Mouse (Mus musculus): Measurements from ENCODE around the gene Mkln1. TPM values are rescaled to one million over a fixed set of nuclear protein-coding genes. Genes with fewer than 3 reads are reported as not detected.

Mkln1 gene
- 143 and 153 TPM in 2 replicates for polyA plus RNA-seq (2011; ENCODE audit: insufficient read depth, insufficient read length, low read depth, missing spikeins)

DNA sequence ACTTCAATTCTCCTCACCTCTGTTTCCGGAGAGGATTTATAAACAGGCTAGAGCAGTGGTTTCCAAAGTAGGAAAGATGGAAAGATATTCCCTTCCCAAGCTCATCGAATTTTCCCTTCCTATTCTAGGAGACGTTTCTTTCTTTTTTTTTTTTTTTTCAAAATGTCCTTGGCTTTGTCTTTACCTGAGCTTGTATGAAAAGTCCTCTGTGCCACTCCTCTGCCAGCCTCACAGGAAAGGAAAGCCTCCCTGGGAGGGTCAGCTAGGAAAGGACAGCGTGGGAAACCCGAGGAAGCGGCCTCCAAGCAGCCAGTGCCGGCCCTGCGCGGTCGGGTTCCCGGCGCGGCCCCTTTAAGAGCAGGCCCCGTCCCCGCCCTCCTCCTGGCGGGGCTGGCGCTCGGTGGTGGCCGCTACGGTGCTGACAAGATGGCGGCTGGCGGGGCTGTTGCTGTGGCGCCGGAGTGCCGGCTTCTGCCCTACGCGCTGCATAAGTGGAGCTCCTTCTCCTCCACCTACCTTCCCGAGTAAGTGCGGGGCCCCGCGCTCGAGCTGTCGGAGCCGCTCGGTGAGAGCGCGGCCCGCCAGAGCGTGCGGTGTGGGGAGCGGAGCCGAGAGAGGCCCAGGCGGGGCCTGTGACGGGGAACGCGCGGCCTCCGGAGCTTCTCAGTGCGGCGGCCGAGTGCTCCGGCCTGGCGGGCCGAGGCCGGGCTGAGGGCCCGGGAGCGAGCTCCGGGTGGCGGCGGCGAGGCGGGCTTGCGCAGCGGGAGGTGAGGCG, at the start of gene Mkln1:
Mkln1 (plus strand) TSS at position 305 of the 775 bp plus-strand sequence.
- Histone ChIP-seq H3K9ac (ENCODE audit: low read depth, poor library complexity, severe bottlenecking) (peak within 1 kb of the TSS; percentile 98), H3K27ac (ENCODE audit: insufficient read depth, low read length) (no peak within 1 kb of the TSS), H3K4me3 (ENCODE audit: low read depth, low read length) (peak within 1 kb of the TSS; percentile 94)

DNA sequence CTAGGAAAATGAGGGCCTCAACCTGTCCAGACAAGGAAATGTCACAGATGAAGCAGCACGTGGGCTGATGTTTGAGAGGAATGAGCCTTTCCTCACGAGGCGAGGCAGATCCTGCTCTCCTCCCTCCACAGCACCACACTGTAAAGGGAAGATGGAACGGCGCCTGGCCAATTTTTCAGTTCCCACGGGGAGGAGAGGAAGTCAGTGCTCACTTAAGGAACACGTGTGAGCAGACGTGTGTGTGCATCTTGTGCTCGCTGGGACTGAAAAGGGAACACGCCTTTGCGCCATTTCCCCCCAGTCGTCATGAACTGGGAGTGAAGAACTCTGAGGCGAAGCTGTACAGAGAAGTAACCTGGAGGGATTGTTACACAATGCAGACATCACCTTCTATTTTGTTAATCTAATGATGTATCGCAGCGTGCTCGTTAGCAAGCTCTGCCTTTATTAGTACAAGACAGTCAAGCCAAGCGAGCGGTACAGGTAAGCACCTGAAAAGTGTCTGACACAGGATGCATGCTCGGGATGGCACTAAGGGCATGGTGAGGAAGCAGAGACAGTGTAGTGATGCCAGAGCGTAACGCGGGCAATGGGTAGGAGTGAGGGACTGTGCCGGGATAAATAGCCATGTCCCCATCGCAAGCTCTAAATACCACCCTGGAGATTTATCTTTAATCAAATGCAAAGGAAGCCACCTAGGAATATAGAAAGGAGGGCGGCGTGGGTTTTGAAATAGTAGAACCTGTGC, 41.9 kb upstream of the Mkln1 start:
- Histone ChIP-seq H3K27me3 (ENCODE audit: control insufficient read depth, insufficient read depth, low read length, poor library complexity, severe bottlenecking) (no peaks in the 10 kb centered on the region), H3K4me3 (ENCODE audit: low read depth, low read length) (no peak overlapping the region), H3K4me1 (ENCODE audit: control insufficient read depth, insufficient read depth, low read length) (no peaks in the 10 kb centered on the region), H3K9ac (ENCODE audit: low read depth, poor library complexity, severe bottlenecking) (no peak overlapping the region), H3K27ac (ENCODE audit: insufficient read depth, low read length) (no peak overlapping the region), H3K36me3 (ENCODE audit: control insufficient read depth, insufficient read depth, low read length, poor library complexity, severe bottlenecking) (no peaks in the 10 kb centered on the region), H3K9me3 (replicated peaks; ENCODE audit: control insufficient read depth, insufficient read depth, low read length, poor library complexity, severe bottlenecking) (no peaks in the 10 kb centered on the region)
- TF ChIP-seq EP300 (IDR thresholded peaks at IDR 0.05; ENCODE audit: insufficient read depth, low read depth, low read length) (no peak), POLR2A (IDR thresholded peaks at IDR 0.05; ENCODE audit: insufficient read depth, low read length) (no peak), CTCF (IDR thresholded peaks at IDR 0.05; ENCODE audit: low read depth, low read length) (no peak)

More for the DNA sequence above, at the start of gene Mkln1:
- no peaks in the 10 kb centered on the region for H3K36me3 ChIP-seq (ENCODE audit: control insufficient read depth, insufficient read depth, low read length, poor library complexity, severe bottlenecking)
- no peaks in the 10 kb centered on the region for H3K9me3 ChIP-seq (replicated peaks; ENCODE audit: control insufficient read depth, insufficient read depth, low read length, poor library complexity, severe bottlenecking)
- TF ChIP-seq CTCF (IDR thresholded peaks at IDR 0.05; ENCODE audit: low read depth, low read length), result no peak
- TF ChIP-seq POLR2A (IDR thresholded peaks at IDR 0.05; ENCODE audit: insufficient read depth, low read length), result no peak
- no peak for TF ChIP-seq EP300 (IDR thresholded peaks at IDR 0.05; ENCODE audit: insufficient read depth, low read depth, low read length)
- H3K27me3 ChIP-seq (ENCODE audit: control insufficient read depth, insufficient read depth, low read length, poor library complexity, severe bottlenecking), result no peaks in the 10 kb centered on the region
- H3K4me1 ChIP-seq (ENCODE audit: control insufficient read depth, insufficient read depth, low read length), result no peaks in the 10 kb centered on the region

DNA sequence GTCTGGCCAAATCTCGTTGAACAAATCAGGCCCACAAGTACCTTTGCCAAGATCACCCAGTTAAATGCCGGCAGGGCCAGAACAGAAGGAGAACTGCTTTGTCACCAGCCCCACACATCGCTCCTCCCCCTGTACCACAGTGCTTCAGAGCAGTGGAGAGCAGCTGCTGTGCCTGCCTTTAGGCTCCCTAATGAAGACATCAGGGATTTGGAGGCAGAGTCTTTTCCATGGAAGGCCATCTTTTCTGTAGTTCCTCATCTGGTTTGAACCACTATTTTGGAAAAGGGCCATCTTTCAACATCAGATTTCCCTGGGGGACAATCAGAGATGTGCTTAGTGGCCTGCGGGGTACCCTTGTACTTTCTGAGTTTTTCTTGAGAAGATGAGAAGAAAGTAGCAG, 41.2 kb upstream of the Mkln1 start:
- H3K27ac ChIP-seq (ENCODE audit: insufficient read depth, low read length), result no peak overlapping the region
- no peak overlapping the region for H3K9ac ChIP-seq (ENCODE audit: low read depth, poor library complexity, severe bottlenecking)
- TF ChIP-seq POLR2A (IDR thresholded peaks at IDR 0.05; ENCODE audit: insufficient read depth, low read length) (no peak), CTCF (IDR thresholded peaks at IDR 0.05; ENCODE audit: low read depth, low read length) (no peak), EP300 (IDR thresholded peaks at IDR 0.05; ENCODE audit: insufficient read depth, low read depth, low read length) (no peak)
- H3K9me3 ChIP-seq (replicated peaks; ENCODE audit: control insufficient read depth, insufficient read depth, low read length, poor library complexity, severe bottlenecking), result no peaks in the 10 kb centered on the region
- no peak overlapping the region for H3K4me3 ChIP-seq (ENCODE audit: low read depth, low read length)
- H3K36me3 ChIP-seq (ENCODE audit: control insufficient read depth, insufficient read depth, low read length, poor library complexity, severe bottlenecking), result no peaks in the 10 kb centered on the region
- no peaks in the 10 kb centered on the region for H3K4me1 ChIP-seq (ENCODE audit: control insufficient read depth, insufficient read depth, low read length)
- H3K27me3 ChIP-seq (ENCODE audit: control insufficient read depth, insufficient read depth, low read length, poor library complexity, severe bottlenecking), result no peaks in the 10 kb centered on the region

DNA sequence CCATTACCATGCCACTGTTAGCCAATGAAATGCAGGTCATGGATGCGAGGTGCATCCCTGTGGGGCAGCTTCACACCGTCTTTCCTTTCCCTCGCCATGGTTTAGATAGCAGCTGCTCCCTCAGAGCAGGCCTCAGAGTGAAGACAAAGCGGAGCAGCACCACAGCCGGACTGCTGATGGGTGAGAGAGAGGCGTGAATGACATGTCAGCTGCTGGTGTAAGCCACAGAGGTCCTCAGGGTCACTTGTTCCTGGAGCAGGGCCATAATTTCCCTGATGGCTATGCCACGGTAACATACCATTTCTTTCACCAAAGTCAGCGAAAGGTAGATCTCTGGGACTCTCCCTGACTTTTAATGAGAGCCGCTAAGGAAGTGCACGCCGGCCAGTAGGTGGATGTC, 35.9 kb upstream of the Mkln1 start:
- Histone ChIP-seq H3K4me3 (ENCODE audit: low read depth, low read length) (no peak overlapping the region), H3K4me1 (ENCODE audit: control insufficient read depth, insufficient read depth, low read length) (no peaks in the 10 kb centered on the region), H3K27me3 (ENCODE audit: control insufficient read depth, insufficient read depth, low read length, poor library complexity, severe bottlenecking) (no peaks in the 10 kb centered on the region), H3K9me3 (replicated peaks; ENCODE audit: control insufficient read depth, insufficient read depth, low read length, poor library complexity, severe bottlenecking) (no peaks in the 10 kb centered on the region), H3K36me3 (ENCODE audit: control insufficient read depth, insufficient read depth, low read length, poor library complexity, severe bottlenecking) (no peaks in the 10 kb centered on the region), H3K27ac (ENCODE audit: insufficient read depth, low read length) (no peak overlapping the region), H3K9ac (ENCODE audit: low read depth, poor library complexity, severe bottlenecking) (no peak overlapping the region)
- TF ChIP-seq EP300 (IDR thresholded peaks at IDR 0.05; ENCODE audit: insufficient read depth, low read depth, low read length) (no peak), POLR2A (IDR thresholded peaks at IDR 0.05; ENCODE audit: insufficient read depth, low read length) (no peak), CTCF (IDR thresholded peaks at IDR 0.05; ENCODE audit: low read depth, low read length) (no peak)

DNA sequence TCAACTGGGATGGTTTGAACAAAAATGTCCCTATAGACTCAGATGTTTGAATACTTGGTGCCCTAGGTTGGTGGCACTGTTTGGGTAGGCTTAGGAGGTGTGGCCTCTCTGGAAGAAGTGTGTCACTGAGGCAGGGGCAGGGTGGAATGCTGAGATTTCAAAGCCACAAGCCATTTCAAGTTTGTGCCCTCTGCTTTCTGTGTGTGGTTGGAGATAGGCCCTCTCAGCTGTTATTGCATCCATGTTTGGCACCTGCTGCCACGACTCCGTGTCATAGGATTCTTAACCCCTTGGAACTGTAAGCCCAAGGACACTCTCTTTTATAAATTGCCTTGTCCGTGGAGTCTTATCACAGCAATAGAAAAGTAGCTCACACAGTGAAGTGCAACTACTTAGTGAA, 34.1 kb upstream of the Mkln1 start:
- H3K27me3 ChIP-seq (ENCODE audit: control insufficient read depth, insufficient read depth, low read length, poor library complexity, severe bottlenecking), result no peaks in the 10 kb centered on the region
- H3K4me3 ChIP-seq (ENCODE audit: low read depth, low read length), result no peak overlapping the region
- no peak overlapping the region for H3K27ac ChIP-seq (ENCODE audit: insufficient read depth, low read length)
- no peaks in the 10 kb centered on the region for H3K36me3 ChIP-seq (ENCODE audit: control insufficient read depth, insufficient read depth, low read length, poor library complexity, severe bottlenecking)
- H3K9ac ChIP-seq (ENCODE audit: low read depth, poor library complexity, severe bottlenecking), result no peak overlapping the region
- no peaks in the 10 kb centered on the region for H3K4me1 ChIP-seq (ENCODE audit: control insufficient read depth, insufficient read depth, low read length)
- TF ChIP-seq POLR2A (IDR thresholded peaks at IDR 0.05; ENCODE audit: insufficient read depth, low read length), result no peak
- no peak for TF ChIP-seq EP300 (IDR thresholded peaks at IDR 0.05; ENCODE audit: insufficient read depth, low read depth, low read length)
- no peak for TF ChIP-seq CTCF (IDR thresholded peaks at IDR 0.05; ENCODE audit: low read depth, low read length)
- H3K9me3 ChIP-seq (replicated peaks; ENCODE audit: control insufficient read depth, insufficient read depth, low read length, poor library complexity, severe bottlenecking), result no peaks in the 10 kb centered on the region

DNA sequence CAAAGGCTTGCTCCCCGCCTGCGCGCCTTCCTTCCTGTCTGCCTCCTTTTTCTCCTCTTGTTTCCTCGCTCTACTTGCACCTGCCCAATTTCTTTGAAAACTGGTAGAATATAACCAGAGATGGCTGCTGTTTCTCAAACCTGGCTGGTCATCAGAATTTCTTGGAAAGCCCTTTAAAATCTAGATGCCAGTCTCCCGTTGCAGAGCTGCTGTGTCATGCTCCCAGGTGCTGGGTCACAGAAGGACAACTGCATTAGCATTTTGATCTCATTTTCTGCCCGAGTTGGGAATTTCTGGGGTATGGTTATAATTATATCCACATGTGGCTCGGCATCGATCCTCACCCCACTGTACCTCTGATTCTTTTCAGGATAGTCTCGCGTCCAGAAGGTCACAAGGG, 30.6 kb upstream of the Mkln1 start:
- H3K27ac ChIP-seq (ENCODE audit: insufficient read depth, low read length), result no peak overlapping the region
- peaks cover 5% of the 10 kb centered on the region for H3K4me1 ChIP-seq (ENCODE audit: control insufficient read depth, insufficient read depth, low read length)
- no peaks in the 10 kb centered on the region for H3K36me3 ChIP-seq (ENCODE audit: control insufficient read depth, insufficient read depth, low read length, poor library complexity, severe bottlenecking)
- H3K27me3 ChIP-seq (ENCODE audit: control insufficient read depth, insufficient read depth, low read length, poor library complexity, severe bottlenecking), result no peaks in the 10 kb centered on the region
- no peaks in the 10 kb centered on the region for H3K9me3 ChIP-seq (replicated peaks; ENCODE audit: control insufficient read depth, insufficient read depth, low read length, poor library complexity, severe bottlenecking)
- no peak overlapping the region for H3K9ac ChIP-seq (ENCODE audit: low read depth, poor library complexity, severe bottlenecking)
- TF ChIP-seq POLR2A (IDR thresholded peaks at IDR 0.05; ENCODE audit: insufficient read depth, low read length), result no peak
- no peak for TF ChIP-seq CTCF (IDR thresholded peaks at IDR 0.05; ENCODE audit: low read depth, low read length)
- no peak for TF ChIP-seq EP300 (IDR thresholded peaks at IDR 0.05; ENCODE audit: insufficient read depth, low read depth, low read length)
- no peak overlapping the region for H3K4me3 ChIP-seq (ENCODE audit: low read depth, low read length)
